Mouse (Mus musculus): ENCODE results near the gene Hist1h4k.
A peak's percentile ranks its signal among the peaks of the same experiment; 100 is the strongest.
"Not testable (repeated sequence)": the region's sequence is repeated elsewhere in the genome, so short reads cannot be mapped to it uniquely, and the experiment has no call there.

GRCm38 (mm10) chr13:21715864-21716539 is 34.3 kb downstream of the Hist1h4k start, which contains the start of the genes Hist1h2bl and Hist1h2ai:
- not testable (repeated sequence) for TF ChIP-seq ZC3H11A (IDR thresholded peaks at IDR 0.05; ENCODE audit: borderline replicate concordance, low read depth, low read length); ZNF384 (IDR thresholded peaks at IDR 0.05; ENCODE audit: low read depth, low read length); MAFK (IDR thresholded peaks at IDR 0.05; ENCODE audit: insufficient read depth, low read depth, low read length); HCFC1 (IDR thresholded peaks at IDR 0.05; ENCODE audit: borderline replicate concordance, insufficient read depth, low read length)
- peak; percentile 73; the same call in 1 of the 2 replicates for TF ChIP-seq CHD2 (IDR thresholded peaks at IDR 0.05; ENCODE audit: low read depth, low read length)
